Mouse (Mus musculus): ENCODE results near the gene Tmem159.

The Tmem159 gene

GRCm38 (mm10) chr7:120142743-120143142 lies 40.6 kb downstream of the Tmem159 start:
- no peak for DNase-seq (ENCODE audit: low spot score)

GRCm38 (mm10) chr7:120145191-120145590 lies 43.0 kb downstream of the Tmem159 start, which contains the start of gene Zp2:
TSS of gene Zp2 (minus strand) at chr7:120145291.
- DNase-seq (ENCODE audit: low spot score): no peak

DNA sequence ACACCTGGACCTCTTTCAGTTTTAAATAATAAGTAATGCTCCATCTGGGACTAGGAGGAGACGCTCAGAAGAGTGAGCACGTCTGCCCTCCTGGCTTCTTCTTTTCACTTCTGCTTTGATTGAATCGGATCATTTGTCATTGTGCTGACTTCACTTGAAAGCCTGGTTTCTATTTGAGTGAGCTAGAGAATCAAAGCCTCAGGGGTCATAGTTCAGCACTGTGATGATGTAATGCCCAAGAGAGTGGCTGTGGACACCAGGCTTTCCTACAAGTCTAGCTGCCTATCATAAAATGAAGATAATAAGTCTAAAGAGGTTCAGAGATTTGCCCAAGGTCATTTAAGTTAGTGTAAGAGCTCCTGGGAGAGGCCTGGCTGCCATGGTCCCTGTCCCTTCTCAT lies 48.1 kb downstream of the Tmem159 start:
- peak; percentile 57 for DNase-seq (ENCODE audit: low spot score)

DNA sequence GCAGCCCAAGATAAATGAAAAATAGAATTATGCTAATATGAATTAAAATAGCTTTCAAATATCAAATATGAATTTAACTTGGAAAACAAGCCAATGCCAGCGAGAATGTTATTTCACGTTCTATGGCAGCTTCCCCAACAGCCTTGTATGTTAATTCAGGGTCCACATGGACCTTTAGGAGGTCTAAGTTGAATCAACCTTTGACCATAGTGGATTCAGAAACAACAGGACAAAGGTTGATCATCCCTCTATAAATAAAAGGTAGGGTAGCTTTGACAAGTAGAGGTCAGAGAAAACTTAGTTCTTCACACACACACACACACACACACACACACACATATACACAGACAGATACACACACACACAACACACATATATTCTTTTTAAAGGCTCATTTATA lies 48.7 kb downstream of the Tmem159 start:
- DNase-seq (ENCODE audit: low spot score): no peak

DNA sequence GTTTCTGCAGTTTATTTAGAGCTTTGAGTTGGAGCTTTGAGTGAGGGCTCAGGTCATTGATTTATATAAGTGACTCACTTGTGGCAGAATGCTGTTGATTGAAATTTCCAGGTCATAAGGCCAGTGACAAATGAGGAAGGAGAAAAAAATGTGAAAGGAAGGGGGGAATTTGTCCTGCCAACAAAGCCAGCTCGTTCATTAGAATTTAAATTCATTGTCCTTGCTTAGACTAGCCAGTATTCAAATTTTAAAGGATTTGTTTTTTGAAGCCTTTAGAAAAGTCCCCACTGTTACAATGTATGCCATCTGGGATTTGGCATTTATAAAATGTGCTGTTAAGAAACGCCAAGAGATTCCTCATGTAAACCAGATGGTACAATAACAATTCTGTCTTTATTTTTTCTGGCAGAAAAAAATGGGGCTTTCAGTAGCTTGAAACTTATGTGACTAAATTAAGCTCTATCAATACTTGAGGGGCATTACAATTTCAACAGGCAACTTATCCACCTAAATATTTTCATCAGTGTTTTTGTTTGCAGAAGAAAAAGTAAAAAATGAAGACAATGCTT lies 54.8 kb downstream of the Tmem159 start:
- no peak for DNase-seq (ENCODE audit: low spot score)

DNA sequence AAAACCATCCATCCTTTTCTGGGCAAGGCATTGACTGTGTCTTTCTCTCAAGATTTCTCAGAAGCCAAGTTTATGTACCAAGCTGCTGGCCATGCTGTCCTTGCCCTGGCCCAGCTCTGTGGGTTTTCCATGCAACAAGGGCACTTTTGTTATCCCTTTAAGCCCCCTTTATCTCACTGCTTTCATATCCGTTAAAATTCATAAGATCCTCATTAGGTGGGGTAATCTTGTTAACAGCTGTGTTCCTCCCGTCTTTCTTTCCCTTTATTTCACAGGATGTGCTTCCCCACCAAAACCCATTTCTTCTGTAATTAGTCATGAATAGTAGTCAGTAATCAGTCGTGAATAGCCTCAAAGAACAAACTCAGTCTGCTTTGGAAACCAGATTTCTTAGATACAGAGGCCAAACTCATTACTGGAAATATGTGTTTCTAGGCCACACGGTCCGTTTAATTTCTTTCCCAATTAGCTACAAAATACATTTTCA lies 55.5 kb downstream of the Tmem159 start:
- DNase-seq (ENCODE audit: low spot score): no peak

GRCm38 (mm10) chr7:120158121-120158613 lies 56.0 kb downstream of the Tmem159 start:
- peak; percentile 44 for DNase-seq (ENCODE audit: low spot score)

DNA sequence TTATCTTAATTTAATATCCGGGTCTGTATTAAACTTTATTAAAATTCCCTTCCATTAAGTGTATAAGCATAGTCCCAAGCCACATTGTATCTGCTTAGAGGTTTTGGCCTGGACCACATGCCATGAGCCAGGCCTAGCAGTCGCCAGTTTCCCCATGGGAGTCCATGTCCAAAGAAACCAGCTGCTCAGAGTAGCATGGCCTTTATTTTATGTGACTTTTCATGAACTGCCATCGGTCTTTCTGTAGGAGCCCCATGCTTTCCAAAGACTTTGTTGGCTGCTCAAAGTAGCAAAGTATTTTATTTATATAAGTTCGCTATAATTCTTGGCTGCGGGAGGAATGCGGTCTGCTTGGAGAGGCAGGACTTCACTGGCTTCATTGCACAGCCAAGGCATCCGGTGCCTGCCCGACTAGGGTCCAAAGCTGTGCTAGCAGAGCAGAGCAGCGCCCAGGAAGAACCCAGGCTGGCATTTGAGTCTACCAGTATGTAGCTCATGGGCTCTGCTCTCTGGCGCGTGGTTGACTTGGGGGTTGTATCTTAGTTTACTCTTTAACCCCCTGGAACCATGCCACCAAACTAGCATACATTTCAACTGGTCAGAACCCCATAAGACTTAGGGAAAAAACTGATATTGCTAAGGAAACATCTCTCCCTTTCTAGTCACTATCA lies 61.6 kb downstream of the Tmem159 start:
- DNase-seq (ENCODE audit: low spot score): no peak
